Mouse (Mus musculus) CH12.LX (cell line): ENCODE measurements at regions not wholly inside any gene's neighbourhood (a gene's known extent, or its start where the extent isn't known, plus 50 kb on each side); places are given as distances from the start of the nearest gene placed in this dataset.

Experiments
- DNase-seq: peaks from one replicate; pipeline ENCODE4 v3.0.0-alpha.2; 2013; ENCODE audit errors: extremely low read depth
- H3K27ac ChIP-seq: 2 replicates; pipeline ENCODE4 v1.5.1; 2012; ENCODE audit warnings: low read depth, mild to moderate bottlenecking, control low read depth, moderate library complexity; ENCODE audit not compliant: insufficient read depth
- H3K27me3 ChIP-seq: replicated peaks from 2 replicates; pipeline ENCODE3; 2012; ENCODE audit warnings: inconsistent platforms
- H3K36me3 ChIP-seq, 2 experiments: replicated peaks in 1 of 2; 2 replicates each; pipeline versions ENCODE3 to v1.6.1; 2012; ENCODE audit warnings: inconsistent platforms in 1 of 2, low read length in 1 of 2, mild to moderate bottlenecking in 1 of 2, mixed read lengths in 1 of 2, moderate library complexity in 1 of 2; ENCODE audit not compliant: control insufficient read depth in 1 of 2, insufficient read depth in 1 of 2
- H3K4me1 ChIP-seq, 2 experiments: 2 replicates each; pipeline ENCODE4 v1.6.1; 2012; ENCODE audit warnings: inconsistent platforms in 1 of 2, moderate library complexity in 1 of 2; ENCODE audit not compliant: insufficient read depth in 2 of 2, control insufficient read depth in 1 of 2
- H3K4me2 ChIP-seq: 2 replicates; pipeline ENCODE4 v1.6.1; 2012; ENCODE audit warnings: low read depth, mild to moderate bottlenecking, control low read depth; ENCODE audit not compliant: poor library complexity, insufficient read depth, severe bottlenecking
- H3K4me3 ChIP-seq, 3 experiments: fragments of 150-350 bp in 1 of 3; sonication (generic) in 1 of 3; replicated peaks in 1 of 3; 2 replicates each; pipeline versions ENCODE3 to v1.5.1; 2011 to 2012; ENCODE audit warnings: low read depth in 2 of 3, low read length in 2 of 3, mild to moderate bottlenecking in 2 of 3, moderate library complexity in 2 of 3, control low read depth in 1 of 3, improper control_type of control experiment in 1 of 3, inconsistent platforms in 1 of 3, mixed read lengths in 1 of 3; ENCODE audit not compliant: poor library complexity in 1 of 3
- H3K79me2 ChIP-seq: replicated peaks from 2 replicates; pipeline ENCODE4 v1.6.1; 2012; ENCODE audit warnings: mild to moderate bottlenecking, moderate library complexity; ENCODE audit not compliant: control insufficient read depth, poor library complexity, insufficient read depth, severe bottlenecking; ENCODE audit errors: extremely low read depth
- H3K9ac ChIP-seq: 2 replicates; pipeline ENCODE4 v1.6.1; 2012; ENCODE audit warnings: low read depth, mild to moderate bottlenecking, control low read depth, moderate library complexity; ENCODE audit not compliant: insufficient read depth
- H3K9me3 ChIP-seq: replicated peaks from 2 replicates; pipeline ENCODE3; 2012; ENCODE audit warnings: low read length, inconsistent platforms, mixed read lengths
- BHLHE40 ChIP-seq: IDR thresholded peaks from 2 replicates; pipeline ENCODE4 v1.6.1; 2011; ENCODE audit warnings: mild to moderate bottlenecking, low read depth, low read length, improper control_type of control experiment
- CHD1 ChIP-seq: IDR thresholded peaks from 2 replicates; pipeline ENCODE4 v1.6.1; 2012; ENCODE audit warnings: low read depth, low read length, improper control_type of control experiment, inconsistent platforms
- CHD2 ChIP-seq: IDR thresholded peaks from 2 replicates; pipeline ENCODE4 v1.6.1; 2011; ENCODE audit warnings: low read length, improper control_type of control experiment
- CTCF ChIP-seq, 2 experiments: IDR thresholded peaks in 1 of 2; conservative IDR thresholded peaks in 1 of 2; 2 replicates each; pipeline ENCODE4 v1.5.1; 2011 to 2012; ENCODE audit warnings: low read depth in 2 of 2, low read length in 2 of 2, improper control_type of control experiment in 1 of 2, inconsistent platforms in 1 of 2, mild to moderate bottlenecking in 1 of 2, moderate library complexity in 1 of 2
- ELF1 ChIP-seq: IDR thresholded peaks from 2 replicates; pipeline ENCODE4 v1.6.1; 2014; ENCODE audit warnings: low read depth, mild to moderate bottlenecking, inconsistent platforms, low read length, improper control_type of control experiment
- EP300 ChIP-seq: IDR thresholded peaks from 2 replicates; pipeline ENCODE4 v1.6.1; 2011; ENCODE audit warnings: low read length, improper control_type of control experiment
- GABPA ChIP-seq: IDR thresholded peaks from 2 replicates; pipeline ENCODE4 v1.6.1; 2012; ENCODE audit warnings: low read depth, low read length, improper control_type of control experiment, inconsistent platforms; ENCODE audit not compliant: insufficient replicate concordance
- HCFC1 ChIP-seq: IDR thresholded peaks from 2 replicates; pipeline ENCODE4 v1.6.1; 2012; ENCODE audit warnings: low read depth, mild to moderate bottlenecking, inconsistent platforms, low read length, improper control_type of control experiment
- IRF4 ChIP-seq: IDR thresholded peaks from 2 replicates; pipeline ENCODE4 v1.6.1; 2014; ENCODE audit warnings: low read depth, mild to moderate bottlenecking, inconsistent platforms, low read length, improper control_type of control experiment
- KAT2A ChIP-seq: IDR thresholded peaks from 2 replicates; pipeline ENCODE4 v1.6.1; 2012; ENCODE audit warnings: low read length, improper control_type of control experiment, inconsistent platforms; ENCODE audit not compliant: insufficient replicate concordance
- MAFK ChIP-seq: IDR thresholded peaks from 2 replicates; pipeline ENCODE4 v1.6.1; 2011; ENCODE audit warnings: low read length, improper control_type of control experiment; ENCODE audit not compliant: insufficient replicate concordance
- MAZ ChIP-seq: IDR thresholded peaks from 2 replicates; pipeline ENCODE4 v1.6.1; 2012; ENCODE audit warnings: low read depth, mild to moderate bottlenecking, inconsistent platforms, low read length, improper control_type of control experiment, moderate library complexity
- MYC ChIP-seq: IDR thresholded peaks from 2 replicates; pipeline ENCODE4 v1.6.1; 2011; ENCODE audit warnings: low read depth, mild to moderate bottlenecking, improper control_type of control experiment, low read length
- POLR2AphosphoS2 ChIP-seq: IDR thresholded peaks from 2 replicates; pipeline ENCODE4 v1.6.1; 2011; ENCODE audit warnings: low read depth, low read length, improper control_type of control experiment
- RAD21 ChIP-seq: IDR thresholded peaks from 2 replicates; pipeline ENCODE4 v1.6.1; 2011; ENCODE audit warnings: low read depth, mild to moderate bottlenecking, low read length, improper control_type of control experiment, moderate library complexity
- RCOR1 ChIP-seq: conservative IDR thresholded peaks from 2 replicates; pipeline ENCODE4 v1.6.1; 2012; ENCODE audit warnings: low read depth, mild to moderate bottlenecking, inconsistent platforms, low read length, improper control_type of control experiment
- TCF12 ChIP-seq: IDR thresholded peaks from 2 replicates; pipeline ENCODE4 v1.6.1; 2014; ENCODE audit warnings: low read depth, mild to moderate bottlenecking, inconsistent platforms, low read length, improper control_type of control experiment
- UBTF ChIP-seq: IDR thresholded peaks from 2 replicates; pipeline ENCODE4 v1.6.1; 2012; ENCODE audit warnings: low read depth, mild to moderate bottlenecking, inconsistent platforms, low read length, improper control_type of control experiment, moderate library complexity
- USF2 ChIP-seq: conservative IDR thresholded peaks from 2 replicates; pipeline ENCODE4 v1.6.1; 2011; ENCODE audit warnings: low read depth, low read length, improper control_type of control experiment
- ZC3H11A ChIP-seq: IDR thresholded peaks from 2 replicates; pipeline ENCODE4 v1.6.1; 2012; ENCODE audit warnings: low read depth, mild to moderate bottlenecking, inconsistent platforms, low read length, improper control_type of control experiment
- ZMIZ1 ChIP-seq: IDR thresholded peaks from 2 replicates; pipeline ENCODE4 v1.6.1; 2012; ENCODE audit warnings: low read depth, mild to moderate bottlenecking, inconsistent platforms, low read length, improper control_type of control experiment
- dilution Hi-C: fragments of 300-500 bp; cut with MboI; formaldehyde crosslinking; loops from 2 replicates; pipeline ENCODE4 v1.14.3; 2020; ENCODE audit warnings: low sequenced_read_pairs; ENCODE audit not compliant: extremely low pct_unique_long_range_greater_than_20kb, extremely low pct_ligation_motif_present
- in situ Hi-C: fragments of 300-500 bp; cut with MboI; formaldehyde crosslinking; loops from 3 replicates; pipeline ENCODE4 v1.14.3; 2019; ENCODE audit warnings: low sequenced_read_pairs, low pct_ligation_motif_present, low pct_unique_long_range_greater_than_20kb, mixed read lengths

GRCm38 (mm10) chr6:24245591-24245990 is 77.7 kb upstream of the Slc13a1 start:
- dilution Hi-C loops = no loop called here

DNA sequence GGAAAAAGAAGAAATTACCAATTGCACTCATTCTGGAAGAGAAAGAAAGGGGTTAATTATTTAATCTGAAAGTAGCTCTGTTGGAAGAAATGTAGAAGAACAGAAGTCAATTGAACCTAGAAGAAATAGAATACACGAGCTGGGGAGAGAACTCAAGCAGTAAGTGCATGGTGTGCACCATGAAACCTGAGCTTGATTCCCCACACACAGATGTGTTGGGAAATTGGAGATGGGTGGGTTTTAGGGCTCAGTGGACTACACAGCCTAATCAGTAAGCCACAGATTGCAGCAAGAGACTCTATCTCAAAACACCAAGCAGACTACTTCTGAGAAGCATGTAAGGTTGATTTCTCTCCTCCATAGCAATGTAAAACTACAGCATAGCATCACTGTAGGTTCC is 70.6 kb upstream of the Slc13a1 start:
- H3K27ac ChIP-seq = no peak overlapping the region
- H3K4me2 ChIP-seq = no peak overlapping the region
- no peak overlapping the region for H3K4me3 ChIP-seq
- no peak overlapping the region for H3K9ac ChIP-seq
- no peaks in the 10 kb centered on the region for H3K79me2 ChIP-seq
- DNase-seq = no peak
- TF ChIP-seq CTCF (conservative IDR thresholded peaks at IDR 0.05 in 1 of 2, IDR thresholded peaks at IDR 0.05 in 1 of 2; ENCODE audit: low read depth in 2 of 2, low read length in 2 of 2) (no peak), RCOR1 (no peak), ZC3H11A (no peak), ELF1 (no peak), UBTF (no peak), MYC (no peak), MAFK (no peak), ZMIZ1 (no peak), EP300 (no peak), CHD1 (no peak), POLR2AphosphoS2 (no peak), BHLHE40 (no peak), RAD21 (no peak), TCF12 (no peak)
- TF ChIP-seq, all 38 proteins: peak for 0
- in situ Hi-C loops (no loop called here), dilution Hi-C loops (no loop called here)
- Histone ChIP-seq H3K36me3 (no peaks in the 10 kb centered on the region), H3K27me3 (no peaks in the 10 kb centered on the region), H3K9me3 (peaks cover 8% of the 10 kb centered on the region), H3K4me1 (peaks cover 0 to 33% of the 10 kb centered on the region in 2 experiments; a peak in 2 of 4 replicates)

More at GRCm38 (mm10) chr6:24245591-24245990, 77.7 kb upstream of the Slc13a1 start:
- no peak overlapping the region for H3K27ac ChIP-seq
- no peak for DNase-seq
- TF ChIP-seq USF2 = no peak
- no peak for TF ChIP-seq MAZ
- no peak for TF ChIP-seq GABPA
- TF ChIP-seq KAT2A = no peak
- no peak for TF ChIP-seq TCF12
- TF ChIP-seq HCFC1 = no peak
- TF ChIP-seq IRF4 = no peak
- TF ChIP-seq CHD2 = no peak
- TF ChIP-seq ZMIZ1 = no peak
- TF ChIP-seq, all 38 proteins: peak for 0
- Histone ChIP-seq H3K4me3 (no peak overlapping the region), H3K79me2 (no peaks in the 10 kb centered on the region), H3K36me3 (no peaks in the 10 kb centered on the region), H3K27me3 (no peaks in the 10 kb centered on the region), H3K4me1 (peaks cover 0 to 8% of the 10 kb centered on the region in 2 experiments; a peak in 2 of 4 replicates), H3K4me2 (no peak overlapping the region), H3K9ac (no peak overlapping the region), H3K9me3 (no peaks in the 10 kb centered on the region)
- in situ Hi-C loops = no loop called here
